8 mouse cellular contexts compared by ENCODE assay signal in genomic region chr11:99024468-99025134, GRCm38 (mm10). TPM values are rescaled to one million over a fixed set of nuclear protein-coding genes. Genes with fewer than 3 reads are reported as not detected.
DNase-seq lines count a peak whose midpoint lies in the region; ATAC-seq and TF ChIP-seq lines count a peak whose summit lies in the region.

No protein-coding gene starts in this region.

- no peak for DNase-seq in lung, embryonic 14.5 days
- DNase-seq in lung, adult 18-20 months: no peak
- no peak for DNase-seq in left cerebral cortex, adult 11 months (ENCODE audit: low spot score)
- DNase-seq in cerebellum, postnatal 36 days: no peak
- no peak for DNase-seq in adipocyte (ENCODE audit: low spot score)

- peak; percentile 42 for ATAC-seq in lung, embryonic 14.5 days (ENCODE audit: insufficient read depth)
- no peak; the same call in 1 of the 2 replicates for ATAC-seq in embryonic facial prominence, embryonic 15.5 days (ENCODE audit: insufficient number of reproducible peaks, low FRiP score, low TSS enrichment, low read depth)
- peak; percentile 24 for ATAC-seq in intestine, embryonic 16.5 days
- ATAC-seq in neural tube, embryonic 13.5 days (ENCODE audit: low read depth): peak; percentile 22; the same call in 1 of the 2 replicates

- H3K4me2 ChIP-seq in lung, embryonic 14.5 days: peak overlapping the region; percentile 60
- H3K4me2 ChIP-seq in embryonic facial prominence, embryonic 15.5 days (replicated peaks): peak overlapping the region; percentile 55
- H3K4me2 ChIP-seq in intestine, embryonic 16.5 days (ENCODE audit: low read depth, low read length): peak overlapping the region; percentile 56
- peak overlapping the region; percentile 49 for H3K4me2 ChIP-seq in neural tube, embryonic 13.5 days

- 23% methylated on average over 18 of the region's 18 CpGs for WGBS in lung, embryonic 14.5 days
- WGBS in embryonic facial prominence, embryonic 15.5 days: 37% methylated on average over 18 of the region's 18 CpGs
- WGBS in intestine, embryonic 16.5 days: 39% methylated on average over 18 of the region's 18 CpGs
- WGBS in neural tube, embryonic 13.5 days: 48% methylated on average over 18 of the region's 18 CpGs

- no peak for TF ChIP-seq CTCF in lung, embryonic 14.5 days (IDR thresholded peaks at IDR 0.05; ENCODE audit: low read depth)

- peak overlapping the region; percentile 27; the same call in 1 of the 2 replicates for H3K9ac ChIP-seq in lung, embryonic 14.5 days
- peak overlapping the region; percentile 33; the same call in 1 of the 2 replicates for H3K9ac ChIP-seq in embryonic facial prominence, embryonic 15.5 days
- peak overlapping the region; percentile 34; the same call in 1 of the 2 replicates for H3K9ac ChIP-seq in intestine, embryonic 16.5 days (ENCODE audit: low read depth, low read length)
- H3K9ac ChIP-seq in neural tube, embryonic 13.5 days: no peak overlapping the region

- peaks cover 5% of the 10 kb centered on the region; the same call in 1 of the 2 replicates for H3K4me1 ChIP-seq in lung, embryonic 14.5 days (ENCODE audit: insufficient read depth)
- peaks cover 22% of the 10 kb centered on the region for H3K4me1 ChIP-seq in embryonic facial prominence, embryonic 15.5 days
- H3K4me1 ChIP-seq in intestine, embryonic 16.5 days (ENCODE audit: control insufficient read depth, insufficient read depth, low read length): peaks cover 7% of the 10 kb centered on the region
- peaks cover 15% of the 10 kb centered on the region for H3K4me1 ChIP-seq in neural tube, embryonic 13.5 days (replicated peaks)

- peak overlapping the region; percentile 83 for H3K4me3 ChIP-seq in lung, embryonic 14.5 days (ENCODE audit: low read depth, low read length)
- peak overlapping the region; percentile 88 for H3K4me3 ChIP-seq in embryonic facial prominence, embryonic 15.5 days (replicated peaks)
- peak overlapping the region; percentile 35 for H3K4me3 ChIP-seq in intestine, embryonic 16.5 days (ENCODE audit: low read length)
- peak overlapping the region; percentile 63 for H3K4me3 ChIP-seq in neural tube, embryonic 13.5 days

- H3K9me3 ChIP-seq in lung, embryonic 14.5 days (ENCODE audit: low read depth, low read length): no peaks in the 10 kb centered on the region
- no peaks in the 10 kb centered on the region for H3K9me3 ChIP-seq in embryonic facial prominence, embryonic 15.5 days (replicated peaks)
- H3K9me3 ChIP-seq in intestine, embryonic 16.5 days (ENCODE audit: control insufficient read depth, low read length): no peaks in the 10 kb centered on the region
- no peaks in the 10 kb centered on the region for H3K9me3 ChIP-seq in neural tube, embryonic 13.5 days

- H3K27ac ChIP-seq in lung, embryonic 14.5 days (ENCODE audit: low read depth): peak overlapping the region; percentile 60
- peak overlapping the region; percentile 87 for H3K27ac ChIP-seq in embryonic facial prominence, embryonic 15.5 days (replicated peaks)
- no peak overlapping the region for H3K27ac ChIP-seq in intestine, embryonic 16.5 days (ENCODE audit: low read length)
- no peak overlapping the region for H3K27ac ChIP-seq in neural tube, embryonic 13.5 days (replicated peaks)

- peaks cover 31% of the 10 kb centered on the region for H3K36me3 ChIP-seq in lung, embryonic 14.5 days (ENCODE audit: insufficient read depth)
- peaks cover 13% of the 10 kb centered on the region for H3K36me3 ChIP-seq in embryonic facial prominence, embryonic 15.5 days
- H3K36me3 ChIP-seq in intestine, embryonic 16.5 days (ENCODE audit: control insufficient read depth, insufficient read depth, low read length): peaks cover 6% of the 10 kb centered on the region; the same call in 1 of the 2 replicates
- peaks cover 2% of the 10 kb centered on the region; the same call in 1 of the 2 replicates for H3K36me3 ChIP-seq in neural tube, embryonic 13.5 days

- no peaks in the 10 kb centered on the region for H3K27me3 ChIP-seq in lung, embryonic 14.5 days (ENCODE audit: insufficient read depth, low read length)
- H3K27me3 ChIP-seq in embryonic facial prominence, embryonic 15.5 days: no peaks in the 10 kb centered on the region
- H3K27me3 ChIP-seq in intestine, embryonic 16.5 days (replicated peaks; ENCODE audit: control insufficient read depth, insufficient read depth, low read length): no peaks in the 10 kb centered on the region
- H3K27me3 ChIP-seq in neural tube, embryonic 13.5 days: no peaks in the 10 kb centered on the region

RNA-seq across cellular contexts. Expression of gene Top2a, which starts 0.6 kb away (rescaled TPM):
- 349 and 364 TPM in 2 replicates for polyA plus RNA-seq in lung, embryonic 14.5 days (2014; fragmentation: Nextera tagmentation; extraction: Ambion mirVana)
- 162 and 168 TPM in 2 replicates for polyA plus RNA-seq in embryonic facial prominence, embryonic 15.5 days (2015; fragmentation: Nextera tagmentation; extraction: Ambion mirVana)
- polyA plus RNA-seq in intestine, embryonic 16.5 days (2015; fragmentation: Nextera tagmentation; extraction: Ambion mirVana): 132 and 149 TPM in 2 replicates
- polyA plus RNA-seq in neural tube, embryonic 13.5 days (2015; fragmentation: Nextera tagmentation; extraction: Ambion mirVana): 45.5 and 60.7 TPM in 2 replicates

RNA-seq across cellular contexts. Expression of gene Igfbp4, which starts 16.4 kb away (rescaled TPM):
- polyA plus RNA-seq in lung, embryonic 14.5 days (2014; fragmentation: Nextera tagmentation; extraction: Ambion mirVana): 404 and 412 TPM in 2 replicates
- 1,352 and 1,417 TPM in 2 replicates for polyA plus RNA-seq in embryonic facial prominence, embryonic 15.5 days (2015; fragmentation: Nextera tagmentation; extraction: Ambion mirVana)
- polyA plus RNA-seq in intestine, embryonic 16.5 days (2015; fragmentation: Nextera tagmentation; extraction: Ambion mirVana): 345 and 352 TPM in 2 replicates
- 189 and 233 TPM in 2 replicates for polyA plus RNA-seq in neural tube, embryonic 13.5 days (2015; fragmentation: Nextera tagmentation; extraction: Ambion mirVana)

RNA-seq across cellular contexts. Expression of gene Gjd3, which starts 41.8 kb away (rescaled TPM):
- polyA plus RNA-seq in lung, embryonic 14.5 days (2014; fragmentation: Nextera tagmentation; extraction: Ambion mirVana): 0.31 TPM in 1 of 2 replicates, not detected in the other
- 0.96 and 1.1 TPM in 2 replicates for polyA plus RNA-seq in embryonic facial prominence, embryonic 15.5 days (2015; fragmentation: Nextera tagmentation; extraction: Ambion mirVana)
- polyA plus RNA-seq in intestine, embryonic 16.5 days (2015; fragmentation: Nextera tagmentation; extraction: Ambion mirVana): 0.17 TPM in 1 of 2 replicates, not detected in the other
- polyA plus RNA-seq in neural tube, embryonic 13.5 days (2015; fragmentation: Nextera tagmentation; extraction: Ambion mirVana): 1.4 and 1.5 TPM in 2 replicates

Comparison
In these comparisons a context has a peak if more than half of its experiments do, and no peak if none do; other contexts are left out.
1. H3K27ac ChIP-seq: peak in lung, embryonic 14.5 days (single experiment) and embryonic facial prominence, embryonic 15.5 days (single experiment); none in intestine, embryonic 16.5 days (single experiment) and neural tube, embryonic 13.5 days (single experiment).
2. H3K4me3 ChIP-seq: peak in every context shown above with its lines; median percentile 88 in embryonic facial prominence, embryonic 15.5 days; 83 in lung, embryonic 14.5 days; 63 in neural tube, embryonic 13.5 days; 35 in intestine, embryonic 16.5 days.
3. Peak in every context shown above with its lines, with median percentiles within 50 percentile points of each other: H3K4me2 ChIP-seq.